Comparison of ENCODE assay signal across 12 mouse cellular contexts in the genomic region with DNA sequence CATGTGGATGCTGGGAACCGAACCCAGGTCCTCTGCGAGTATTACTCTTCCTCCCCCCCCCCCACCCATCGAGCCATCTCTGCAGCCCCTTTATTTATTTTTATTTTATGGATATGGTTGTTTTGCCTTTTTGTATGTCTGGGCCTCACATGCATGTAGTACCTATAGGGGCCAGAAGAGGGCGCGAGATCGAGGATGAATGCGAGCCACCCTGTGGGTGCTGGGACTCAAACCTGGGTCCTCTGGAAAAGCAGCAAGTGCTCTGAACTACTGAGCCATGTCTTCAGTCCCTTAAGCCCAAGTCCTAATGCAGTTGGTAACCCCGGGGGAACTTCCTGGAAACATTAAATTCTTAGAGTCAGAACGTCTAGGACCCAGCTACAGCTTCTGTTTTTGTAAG. TPM values are rescaled to one million over a fixed set of nuclear protein-coding genes. Genes with fewer than 3 reads are reported as not detected.
DNase-seq lines count a peak whose midpoint lies in the region; TF ChIP-seq lines count a peak whose summit lies in the region.
"Had no signal": no experiment of that assay in that cellular context is flagged by ENCODE, and none has a peak within 500 bp of the region (broad histone marks: within the 10 kb centered on the region; RNA-seq: fewer than 3 reads in every experiment).

No protein-coding gene starts in this region.

- no peak overlapping the region for H3K4me3 ChIP-seq in layer of hippocampus, adult 2 months
- H3K4me3 ChIP-seq in bone marrow macrophage, adult 2 months (ENCODE audit: insufficient read depth, low read length) = no peak overlapping the region
- H3K4me3 ChIP-seq: neural tube, embryonic 15.5 days had no signal

- TF ChIP-seq CTCF in layer of hippocampus, adult 2 months (conservative IDR thresholded peaks at IDR 0.05) = peak; percentile 61
- TF ChIP-seq CTCF in bone marrow macrophage, adult 2 months (IDR thresholded peaks at IDR 0.05; ENCODE audit: low read depth, low read length) = peak; percentile 68

- no peak for TF ChIP-seq POLR2A in bone marrow macrophage, adult 2 months (IDR thresholded peaks at IDR 0.05; ENCODE audit: borderline replicate concordance, low read depth, low read length)

- no peak for DNase-seq in layer of hippocampus, adult 2 months (ENCODE audit: low spot score in 2 of 2)
- DNase-seq in layer of hippocampus, postnatal 14 days (ENCODE audit: low spot score in 2 of 2) = no peak
- peak; percentile 58 for DNase-seq in 416B (ENCODE audit: low read depth)
- DNase-seq in B cell, adult 2 months = peak; percentile 71 to 72
- DNase-seq in yolk sac, embryonic 10.5 days (ENCODE audit: low spot score) = no peak
- no peak for DNase-seq in adrenal gland, adult 8-10 months
- DNase-seq: adrenal gland, postnatal 36 days; embryo, embryonic 11 days had no signal

- 0 out of 2 replicates have a peak, but pooled peaks cover 2% of the 10 kb centered on the region for H3K4me1 ChIP-seq in bone marrow macrophage, adult 2 months (ENCODE audit: control insufficient read depth, insufficient read depth, low read length)

- no peak overlapping the region for H3K27ac ChIP-seq in layer of hippocampus, adult 2 months
- H3K27ac ChIP-seq in bone marrow macrophage, adult 2 months (ENCODE audit: insufficient read depth, low read depth, low read length) = no peak overlapping the region
- H3K27ac ChIP-seq: neural tube, embryonic 15.5 days had no signal

RNA-seq across cellular contexts. Expression of a gene that starts 7.5 kb away (rescaled TPM):
- total RNA-seq in layer of hippocampus, adult 2 months (2021) = 1 to 10 TPM; 1.4 to 1.9 TPM
- 1 to 10 TPM; 1.7 to 2.0 TPM for total RNA-seq in layer of hippocampus, postnatal 14 days (2021)
- polyA plus RNA-seq in bone marrow macrophage, adult 2 months (2012; ENCODE audit: insufficient read depth, insufficient read length, missing spikeins) = 6.8 and 10.0 TPM in 2 replicates
- 10 to 100 TPM in 1 of 4 experiments, 1 to 10 TPM in 3; 4.5 to 15.0 (median 7.8) TPM for total RNA-seq in adrenal gland, adult 8-10 months (2022)

RNA-seq across cellular contexts. Expression of a gene that starts 13.0 kb away (rescaled TPM):
- total RNA-seq in layer of hippocampus, adult 2 months (2021) = not detected
- not detected for total RNA-seq in layer of hippocampus, postnatal 14 days (2021)
- polyA plus RNA-seq in bone marrow macrophage, adult 2 months (2012; ENCODE audit: insufficient read depth, insufficient read length, missing spikeins) = not detected in 2 replicates
- total RNA-seq in adrenal gland, adult 8-10 months (2022) = not detected
- total RNA-seq: adrenal gland, postnatal 36 days; left cerebral cortex, postnatal 36 days had no signal
- polyA plus RNA-seq: inflammation-experienced regulatory T-cells, adult 6 months had no signal

RNA-seq across cellular contexts. Expression of a gene that starts 27.7 kb away (rescaled TPM):
- total RNA-seq in layer of hippocampus, adult 2 months (2021) = 1 to 10 TPM; 8.0 to 8.3 TPM
- 1 to 10 TPM; 9.1 to 9.5 TPM for total RNA-seq in layer of hippocampus, postnatal 14 days (2021)
- 9.5 and 9.8 TPM in 2 replicates for polyA plus RNA-seq in bone marrow macrophage, adult 2 months (2012; ENCODE audit: insufficient read depth, insufficient read length, missing spikeins)
- total RNA-seq in adrenal gland, adult 8-10 months (2022) = 10 to 100 TPM; 13.0 to 17.6 (median 16.9) TPM

RNA-seq across cellular contexts. Expression of a gene that starts 32.5 kb away (rescaled TPM):
- 1,000 to 10,000 TPM; 1,218 to 1,292 TPM for total RNA-seq in layer of hippocampus, adult 2 months (2021)
- 1,000 to 10,000 TPM; 1,522 to 1,558 TPM for total RNA-seq in layer of hippocampus, postnatal 14 days (2021)
- 151 and 157 TPM in 2 replicates for polyA plus RNA-seq in bone marrow macrophage, adult 2 months (2012; ENCODE audit: insufficient read depth, insufficient read length, missing spikeins)
- total RNA-seq in adrenal gland, adult 8-10 months (2022) = 100 to 1,000 TPM; 434 to 601 (median 481) TPM

Comparison
In these comparisons a context has a peak if more than half of its experiments do, and no peak if none do; other contexts are left out.
1. DNase-seq: peak in 416B (single experiment) and B cell, adult 2 months (2 of 2); none in layer of hippocampus, adult 2 months (0 of 2), layer of hippocampus, postnatal 14 days (0 of 2), yolk sac, embryonic 10.5 days (single experiment) and adrenal gland, adult 8-10 months (single experiment).